Mouse (Mus musculus): ENCODE measurements around the gene Nck2. TPM values are rescaled to one million over a fixed set of nuclear protein-coding genes. Genes with fewer than 3 reads are reported as not detected.

Gene Nck2
- polyA plus RNA-seq, 1 experiment from 2014 or later = 28.8 TPM

DNA sequence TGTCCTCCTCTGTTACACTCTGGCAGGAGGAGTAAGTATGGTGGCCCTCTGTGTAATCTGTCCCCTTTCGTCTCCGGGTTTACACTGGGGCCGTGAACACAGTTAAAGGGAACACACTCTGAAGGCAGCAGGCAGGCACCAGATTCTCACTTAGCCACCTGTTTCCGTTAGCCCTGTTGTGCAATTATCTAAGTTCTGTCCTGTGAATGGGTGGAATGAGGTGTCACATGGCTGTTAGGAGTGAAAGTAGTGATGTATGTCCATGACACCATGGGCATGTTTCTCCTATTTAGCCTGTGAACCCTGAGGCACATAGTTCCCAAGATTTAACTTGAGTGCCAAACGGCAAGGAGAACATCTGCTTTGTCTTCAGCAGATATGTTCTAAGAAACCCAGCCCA, 55.7 kb downstream of the Nck2 start:
- no peak overlapping the region for H3K4me2 ChIP-seq (ENCODE audit: low read length)
- WGBS = 78% methylated on average over 5 of the region's 5 CpGs
- H3K27me3 ChIP-seq (ENCODE audit: control insufficient read depth, insufficient read depth, low read length) = no peaks in the 10 kb centered on the region
- no peak overlapping the region for H3K27ac ChIP-seq (replicated peaks in 1 of 2; ENCODE audit: control insufficient read depth in 1 of 2, insufficient read depth in 1 of 2, low read depth in 2 of 2, low read length in 2 of 2)
- no peak for ATAC-seq (ENCODE audit: insufficient number of reproducible peaks, insufficient read depth, low FRiP score, low read depth)
- no peak overlapping the region for H3K4me3 ChIP-seq (ENCODE audit: control insufficient read depth in 1 of 2, insufficient read depth in 1 of 2, low read depth in 1 of 2, low read length in 2 of 2)
- no peaks in the 10 kb centered on the region for H3K36me3 ChIP-seq (ENCODE audit: control insufficient read depth, insufficient read depth, low read length)
- no peaks in the 10 kb centered on the region for H3K9me3 ChIP-seq (ENCODE audit: control insufficient read depth, low read length)
- H3K9ac ChIP-seq (ENCODE audit: low read length) = no peak overlapping the region
- peaks cover 8 to 39% of the 10 kb centered on the region in 2 experiments for H3K4me1 ChIP-seq (ENCODE audit: control insufficient read depth in 2 of 2, insufficient read depth in 2 of 2, low read length in 2 of 2)

DNA sequence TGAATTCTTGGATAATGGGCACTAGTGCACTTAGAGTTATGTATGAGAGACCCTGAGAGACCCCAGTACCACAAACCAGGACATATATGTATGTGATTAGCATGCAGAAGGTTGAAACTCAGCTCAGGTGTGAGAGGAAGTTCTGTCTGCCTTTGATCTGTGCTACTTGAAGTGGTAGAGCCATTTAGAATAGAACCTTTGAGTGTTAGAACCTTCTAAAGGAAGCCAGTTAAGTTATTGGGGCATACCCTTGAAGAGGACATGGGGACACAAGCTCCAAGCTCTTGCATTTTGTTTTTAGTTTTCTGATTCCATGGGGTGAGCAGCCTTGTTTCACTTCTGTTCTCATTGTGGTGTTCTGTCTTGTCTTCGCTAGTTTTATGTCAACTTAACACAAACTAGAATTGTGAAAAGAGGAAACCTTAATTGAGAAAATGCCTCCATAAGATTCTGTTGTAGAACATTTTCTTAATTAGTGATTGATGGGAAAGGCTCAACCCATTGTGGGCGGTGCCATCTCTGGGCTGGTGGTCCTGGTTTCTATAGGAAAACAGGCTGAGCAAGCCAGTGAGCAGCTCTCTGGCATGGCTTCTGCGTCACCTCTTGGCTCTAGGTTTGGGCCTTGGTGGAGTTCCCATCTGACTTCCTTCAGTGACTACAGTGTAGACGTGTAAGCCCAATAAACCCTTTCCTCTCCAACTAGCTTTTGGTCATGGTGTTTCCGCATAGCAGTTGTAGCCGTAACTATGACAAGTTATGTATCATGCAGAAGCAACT, 57.0 kb downstream of the Nck2 start:
- Histone ChIP-seq H3K27ac (replicated peaks in 1 of 2; ENCODE audit: control insufficient read depth in 1 of 2, insufficient read depth in 1 of 2, low read depth in 2 of 2, low read length in 2 of 2) (no peak overlapping the region), H3K9me3 (ENCODE audit: control insufficient read depth, low read length) (no peaks in the 10 kb centered on the region), H3K36me3 (ENCODE audit: control insufficient read depth, insufficient read depth, low read length) (no peaks in the 10 kb centered on the region), H3K4me2 (ENCODE audit: low read length) (no peak overlapping the region), H3K4me1 (ENCODE audit: control insufficient read depth in 2 of 2, insufficient read depth in 2 of 2, low read length in 2 of 2) (peaks cover 6 to 36% of the 10 kb centered on the region in 2 experiments), H3K9ac (ENCODE audit: low read length) (no peak overlapping the region), H3K4me3 (ENCODE audit: control insufficient read depth in 1 of 2, insufficient read depth in 1 of 2, low read depth in 1 of 2, low read length in 2 of 2) (no peak overlapping the region), H3K27me3 (ENCODE audit: control insufficient read depth, insufficient read depth, low read length) (no peaks in the 10 kb centered on the region)
- ATAC-seq (ENCODE audit: insufficient number of reproducible peaks, insufficient read depth, low FRiP score, low read depth) = no peak
- 90% methylated on average over 6 of the region's 6 CpGs for WGBS

DNA sequence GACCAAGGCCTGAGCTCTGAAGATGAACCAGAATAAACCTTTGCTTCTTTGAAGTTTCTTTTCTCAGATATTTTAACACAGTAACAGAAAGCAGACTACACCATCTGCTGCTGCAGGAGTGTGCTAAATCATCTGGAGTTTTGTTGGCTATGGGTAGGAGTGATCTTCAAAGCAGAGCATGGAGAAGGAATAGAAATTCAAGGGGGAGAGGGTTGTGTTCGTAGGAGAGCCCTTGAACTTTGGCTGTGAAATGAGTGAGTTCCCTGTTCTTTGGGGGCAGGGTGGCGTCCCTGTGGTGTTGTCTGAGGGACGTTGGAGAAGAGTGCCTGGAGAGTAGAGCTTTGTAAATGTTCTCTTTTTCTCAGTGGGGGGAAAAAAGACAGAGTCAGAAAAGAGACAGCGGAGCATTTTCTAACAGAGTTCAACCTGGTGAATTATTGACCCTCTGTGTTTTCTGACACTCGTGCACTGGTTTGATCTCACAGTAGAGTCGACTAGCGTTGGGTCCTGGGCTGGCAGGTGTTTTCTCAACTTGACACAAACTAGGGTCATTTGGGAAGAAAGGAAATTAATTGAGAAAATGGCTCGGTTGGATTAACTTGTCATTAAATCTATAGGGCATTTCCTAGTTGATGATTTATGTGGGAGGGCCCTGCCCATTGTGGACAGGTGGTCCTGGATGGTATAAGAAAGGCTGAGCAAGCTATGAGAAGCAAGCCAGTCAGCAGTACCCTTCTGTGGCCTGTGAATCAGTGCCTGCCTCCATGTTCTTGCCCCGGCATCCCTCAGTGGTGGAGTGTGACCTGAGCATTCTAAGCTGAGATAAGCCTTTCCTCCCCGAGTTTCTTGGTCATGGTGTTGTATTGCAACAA, 57.8 kb downstream of the Nck2 start:
- Histone ChIP-seq H3K9ac (ENCODE audit: low read length) (no peak overlapping the region), H3K4me1 (ENCODE audit: control insufficient read depth in 2 of 2, insufficient read depth in 2 of 2, low read length in 2 of 2) (peaks cover 4 to 31% of the 10 kb centered on the region in 2 experiments; a peak in 3 of 4 replicates), H3K4me3 (ENCODE audit: control insufficient read depth in 1 of 2, insufficient read depth in 1 of 2, low read depth in 1 of 2, low read length in 2 of 2) (no peak overlapping the region), H3K27me3 (ENCODE audit: control insufficient read depth, insufficient read depth, low read length) (no peaks in the 10 kb centered on the region), H3K27ac (replicated peaks in 1 of 2; ENCODE audit: control insufficient read depth in 1 of 2, insufficient read depth in 1 of 2, low read depth in 2 of 2, low read length in 2 of 2) (no peak overlapping the region), H3K4me2 (ENCODE audit: low read length) (no peak overlapping the region), H3K36me3 (ENCODE audit: control insufficient read depth, insufficient read depth, low read length) (no peaks in the 10 kb centered on the region), H3K9me3 (ENCODE audit: control insufficient read depth, low read length) (no peaks in the 10 kb centered on the region)
- ATAC-seq (ENCODE audit: insufficient number of reproducible peaks, insufficient read depth, low FRiP score, low read depth) = no peak
- WGBS = 75% methylated on average over 10 of the region's 10 CpGs

DNA sequence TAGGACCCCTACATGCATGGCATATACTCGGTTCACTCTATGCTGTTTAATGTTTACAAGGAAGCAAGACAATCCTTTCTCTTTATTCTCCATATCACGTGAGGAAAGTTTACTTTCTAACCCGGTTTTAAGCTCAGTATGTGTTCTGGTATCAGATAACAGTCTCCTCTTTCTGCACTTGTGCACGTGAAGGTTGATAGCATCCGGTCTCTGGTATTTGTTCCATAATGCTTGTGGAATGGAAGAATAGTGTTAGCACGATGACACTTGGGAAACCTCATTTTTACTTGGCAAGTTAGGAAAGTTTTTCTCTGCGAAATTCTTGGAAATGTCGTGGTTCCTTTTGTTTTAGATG, 58.4 kb downstream of the Nck2 start:
- Histone ChIP-seq H3K36me3 (ENCODE audit: control insufficient read depth, insufficient read depth, low read length) (no peaks in the 10 kb centered on the region), H3K9ac (ENCODE audit: low read length) (no peak overlapping the region), H3K27me3 (ENCODE audit: control insufficient read depth, insufficient read depth, low read length) (no peaks in the 10 kb centered on the region), H3K4me1 (ENCODE audit: control insufficient read depth in 2 of 2, insufficient read depth in 2 of 2, low read length in 2 of 2) (peaks cover 4 to 31% of the 10 kb centered on the region in 2 experiments; a peak in 3 of 4 replicates), H3K4me2 (ENCODE audit: low read length) (no peak overlapping the region), H3K27ac (replicated peaks in 1 of 2; ENCODE audit: control insufficient read depth in 1 of 2, insufficient read depth in 1 of 2, low read depth in 2 of 2, low read length in 2 of 2) (no peak overlapping the region), H3K9me3 (ENCODE audit: control insufficient read depth, low read length) (no peaks in the 10 kb centered on the region), H3K4me3 (ENCODE audit: control insufficient read depth in 1 of 2, insufficient read depth in 1 of 2, low read depth in 1 of 2, low read length in 2 of 2) (no peak overlapping the region)
- 46% methylated on average over 8 of the region's 8 CpGs for WGBS
- ATAC-seq (ENCODE audit: insufficient number of reproducible peaks, insufficient read depth, low FRiP score, low read depth) = no peak

DNA sequence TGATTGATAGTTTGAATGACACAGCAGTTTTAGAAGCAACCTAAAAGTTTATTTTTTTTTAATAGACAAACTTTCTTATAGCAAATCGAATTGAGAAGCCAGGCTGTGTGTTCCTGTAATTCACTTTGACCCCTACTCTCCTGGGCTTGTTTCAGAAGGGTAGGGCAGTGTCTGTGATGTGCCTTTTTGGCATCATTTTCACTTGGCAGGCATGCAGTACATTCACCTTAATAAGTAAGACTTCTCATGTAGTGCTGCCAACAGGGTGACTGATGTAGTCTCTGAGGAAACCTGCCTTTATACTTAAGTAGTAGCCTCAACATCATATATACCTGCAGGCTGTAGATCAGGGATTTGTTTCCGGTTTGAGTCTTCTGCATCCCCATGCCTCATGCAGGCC, 58.9 kb downstream of the Nck2 start:
- ATAC-seq (ENCODE audit: insufficient number of reproducible peaks, insufficient read depth, low FRiP score, low read depth) = no peak
- WGBS = 89% methylated on average over 2 of the region's 2 CpGs
- Histone ChIP-seq H3K4me1 (ENCODE audit: control insufficient read depth in 2 of 2, insufficient read depth in 2 of 2, low read length in 2 of 2) (peaks cover 4 to 31% of the 10 kb centered on the region in 2 experiments; a peak in 3 of 4 replicates), H3K9ac (ENCODE audit: low read length) (no peak overlapping the region), H3K4me2 (ENCODE audit: low read length) (no peak overlapping the region), H3K36me3 (ENCODE audit: control insufficient read depth, insufficient read depth, low read length) (no peaks in the 10 kb centered on the region), H3K9me3 (ENCODE audit: control insufficient read depth, low read length) (no peaks in the 10 kb centered on the region), H3K27me3 (ENCODE audit: control insufficient read depth, insufficient read depth, low read length) (no peaks in the 10 kb centered on the region), H3K4me3 (ENCODE audit: control insufficient read depth in 1 of 2, insufficient read depth in 1 of 2, low read depth in 1 of 2, low read length in 2 of 2) (no peak overlapping the region), H3K27ac (replicated peaks in 1 of 2; ENCODE audit: control insufficient read depth in 1 of 2, insufficient read depth in 1 of 2, low read depth in 2 of 2, low read length in 2 of 2) (no peak overlapping the region)

DNA sequence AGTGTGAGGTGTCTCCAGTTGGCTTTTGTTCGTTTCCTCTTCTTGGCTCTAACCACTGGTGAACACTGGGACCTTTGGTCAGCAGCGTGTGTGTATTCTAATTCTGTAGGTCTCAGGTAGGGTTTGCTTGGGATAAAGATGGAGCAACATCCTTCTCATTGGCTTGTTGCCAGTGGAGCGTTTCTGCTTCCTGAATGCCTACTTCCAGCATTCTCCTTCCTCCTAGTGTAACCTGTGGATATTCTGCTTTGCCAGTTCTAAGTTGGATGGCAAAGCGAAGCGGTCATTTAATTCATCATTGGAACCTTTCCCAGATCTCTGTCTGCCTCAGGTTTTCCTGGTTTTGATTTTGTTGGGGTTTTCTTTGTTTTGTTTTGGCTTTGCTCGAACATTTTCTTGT, 59.3 kb downstream of the Nck2 start:
- 85% methylated on average over 6 of the region's 6 CpGs for WGBS
- Histone ChIP-seq H3K9ac (ENCODE audit: low read length) (no peak overlapping the region), H3K36me3 (ENCODE audit: control insufficient read depth, insufficient read depth, low read length) (no peaks in the 10 kb centered on the region), H3K4me3 (ENCODE audit: control insufficient read depth in 1 of 2, insufficient read depth in 1 of 2, low read depth in 1 of 2, low read length in 2 of 2) (no peak overlapping the region), H3K4me2 (ENCODE audit: low read length) (no peak overlapping the region), H3K27ac (replicated peaks in 1 of 2; ENCODE audit: control insufficient read depth in 1 of 2, insufficient read depth in 1 of 2, low read depth in 2 of 2, low read length in 2 of 2) (no peak overlapping the region), H3K27me3 (ENCODE audit: control insufficient read depth, insufficient read depth, low read length) (no peaks in the 10 kb centered on the region), H3K4me1 (ENCODE audit: control insufficient read depth in 2 of 2, insufficient read depth in 2 of 2, low read length in 2 of 2) (peaks cover 4 to 31% of the 10 kb centered on the region in 2 experiments; a peak in 3 of 4 replicates), H3K9me3 (ENCODE audit: control insufficient read depth, low read length) (no peaks in the 10 kb centered on the region)
- no peak for ATAC-seq (ENCODE audit: insufficient number of reproducible peaks, insufficient read depth, low FRiP score, low read depth)

DNA sequence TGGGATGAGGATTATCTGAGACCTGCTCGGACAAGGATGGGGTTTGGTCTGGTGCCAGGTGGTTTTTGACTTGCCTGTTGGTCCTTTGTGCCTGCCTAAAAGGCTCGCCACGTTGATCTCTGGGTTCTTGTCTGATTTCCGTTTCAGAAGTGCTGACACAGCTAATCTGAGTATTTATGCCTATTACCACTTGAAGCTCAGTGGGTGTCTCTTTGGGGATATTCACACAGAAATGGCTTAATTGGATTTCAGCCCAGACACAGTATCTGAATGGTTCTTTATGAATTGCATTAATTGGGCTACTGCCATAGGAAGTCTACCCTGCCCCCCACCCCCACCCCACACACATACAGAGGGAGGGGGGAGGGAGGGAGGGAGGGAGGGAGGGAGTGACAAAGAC, 59.9 kb downstream of the Nck2 start:
- H3K36me3 ChIP-seq (ENCODE audit: control insufficient read depth, insufficient read depth, low read length) = no peaks in the 10 kb centered on the region
- H3K27me3 ChIP-seq (ENCODE audit: control insufficient read depth, insufficient read depth, low read length) = no peaks in the 10 kb centered on the region
- no peak for ATAC-seq (ENCODE audit: insufficient number of reproducible peaks, insufficient read depth, low FRiP score, low read depth)
- H3K4me2 ChIP-seq (ENCODE audit: low read length) = no peak overlapping the region
- WGBS = 39% methylated on average over 4 of the region's 4 CpGs
- H3K27ac ChIP-seq (replicated peaks in 1 of 2; ENCODE audit: control insufficient read depth in 1 of 2, insufficient read depth in 1 of 2, low read depth in 2 of 2, low read length in 2 of 2) = no peak overlapping the region
- no peak overlapping the region for H3K9ac ChIP-seq (ENCODE audit: low read length)
- H3K4me3 ChIP-seq (ENCODE audit: control insufficient read depth in 1 of 2, insufficient read depth in 1 of 2, low read depth in 1 of 2, low read length in 2 of 2) = no peak overlapping the region
- peaks cover 4 to 31% of the 10 kb centered on the region in 2 experiments; a peak in 3 of 4 replicates for H3K4me1 ChIP-seq (ENCODE audit: control insufficient read depth in 2 of 2, insufficient read depth in 2 of 2, low read length in 2 of 2)
- no peaks in the 10 kb centered on the region for H3K9me3 ChIP-seq (ENCODE audit: control insufficient read depth, low read length)
